Mouse (Mus musculus): ENCODE results near the gene Ankrd2. TPM values are rescaled to one million over a fixed set of nuclear protein-coding genes. Genes with fewer than 3 reads are reported as not detected.
"Not testable (repeated sequence)": the region's sequence is repeated elsewhere in the genome, so short reads cannot be mapped to it uniquely, and the experiment has no call there.

Ankrd2 gene
- polyA plus RNA-seq, 1 experiment from 2014 or later = not detected

DNA sequence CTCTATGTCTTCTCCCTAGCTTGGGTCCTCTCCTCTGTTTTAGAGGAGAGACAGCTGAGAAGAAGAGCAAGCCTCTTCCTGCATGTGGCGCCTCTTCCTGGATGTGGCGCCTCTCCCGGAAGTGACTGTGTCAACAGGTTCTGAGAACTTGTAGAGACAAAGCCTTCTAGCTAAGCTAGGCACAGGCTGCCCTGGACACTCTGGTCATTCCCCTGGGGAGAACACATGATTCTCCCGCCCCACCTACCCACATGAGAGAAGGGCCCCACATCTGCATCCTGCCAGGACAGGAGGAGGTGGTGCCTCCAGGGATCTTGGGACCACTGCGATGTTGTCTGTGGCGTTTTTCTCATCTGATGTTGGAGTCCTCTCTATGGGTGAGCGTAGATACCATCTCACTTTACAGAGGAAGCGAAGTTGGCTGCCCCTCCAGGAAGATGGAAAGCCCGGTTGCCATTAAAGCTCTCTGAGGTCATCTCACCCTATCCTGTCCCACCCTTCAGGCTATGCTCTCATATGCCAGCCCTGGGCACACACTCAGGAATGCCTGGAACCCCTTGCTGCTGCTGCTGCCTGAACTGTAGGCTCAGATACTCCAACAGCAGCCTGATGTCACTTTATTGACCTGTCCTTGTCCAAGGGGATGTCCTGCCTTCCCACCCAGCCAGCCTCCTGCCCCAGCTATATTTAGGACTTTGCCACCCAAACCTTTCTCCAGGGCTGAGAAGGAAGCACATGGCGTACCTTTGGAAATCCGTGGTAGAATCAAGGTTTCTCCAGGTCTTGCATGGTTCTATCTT is 32.8 kb downstream of the Ankrd2 start:
- Histone ChIP-seq H3K9ac (replicated peaks) (no peak overlapping the region), H3K9me3 (no peaks in the 10 kb centered on the region), H3K4me3 (no peak overlapping the region), H3K27ac (replicated peaks) (no peak overlapping the region), H3K27me3 (no peaks in the 10 kb centered on the region), H3K36me3 (0 out of 2 replicates have a peak, but pooled peaks cover 4% of the 10 kb centered on the region), H3K4me2 (replicated peaks) (no peak overlapping the region), H3K4me1 (no peaks in the 10 kb centered on the region)
- no peak for ATAC-seq (ENCODE audit: low FRiP score, low read depth)
- 85% methylated on average over 11 of the region's 11 CpGs for WGBS

DNA sequence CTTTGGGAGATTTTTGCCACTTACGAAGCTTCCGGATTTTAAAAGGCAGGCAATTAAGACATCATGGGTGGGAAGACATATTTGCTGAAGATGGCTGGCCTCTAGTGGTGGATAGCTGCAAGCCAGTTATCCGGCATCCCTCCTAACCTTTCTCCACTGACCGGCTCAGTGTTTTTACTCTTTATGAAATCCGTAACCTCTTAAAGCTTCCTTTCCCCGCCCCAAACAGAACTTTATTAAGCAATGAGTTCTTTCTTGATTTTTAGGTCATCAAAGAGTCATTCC is 33.4 kb downstream of the Ankrd2 start:
- H3K9ac ChIP-seq (replicated peaks) = no peak overlapping the region
- no peaks in the 10 kb centered on the region for H3K27me3 ChIP-seq
- WGBS = 59% methylated on average over 6 of the region's 6 CpGs
- H3K9me3 ChIP-seq = no peaks in the 10 kb centered on the region
- H3K4me1 ChIP-seq = no peaks in the 10 kb centered on the region
- H3K4me2 ChIP-seq (replicated peaks) = no peak overlapping the region
- no peak overlapping the region for H3K4me3 ChIP-seq
- 0 out of 2 replicates have a peak, but pooled peaks cover 4% of the 10 kb centered on the region for H3K36me3 ChIP-seq
- ATAC-seq (ENCODE audit: low FRiP score, low read depth) = no peak
- H3K27ac ChIP-seq (replicated peaks) = no peak overlapping the region

DNA sequence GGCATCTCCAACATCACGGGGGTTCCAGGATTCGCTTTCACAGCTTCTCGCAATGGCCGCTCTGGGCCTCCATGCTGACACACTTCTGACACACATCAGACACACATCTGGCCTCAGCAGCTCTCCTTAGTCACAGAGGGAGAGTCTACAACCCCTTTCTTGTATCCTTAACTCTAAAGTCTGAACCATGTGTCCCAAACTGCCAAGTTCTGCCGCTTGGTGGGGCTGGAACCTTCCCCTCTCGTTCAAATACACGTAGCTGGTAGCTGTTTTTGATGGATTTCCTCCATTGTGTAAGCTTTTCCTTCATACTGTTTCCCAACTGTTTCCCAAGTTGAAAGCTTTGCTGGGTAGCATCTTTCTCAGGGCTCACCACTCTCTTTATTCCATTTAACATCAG is 35.4 kb downstream of the Ankrd2 start:
- Histone ChIP-seq H3K4me1 (no peaks in the 10 kb centered on the region), H3K9me3 (no peaks in the 10 kb centered on the region), H3K9ac (replicated peaks) (no peak overlapping the region), H3K27ac (replicated peaks) (no peak overlapping the region), H3K4me3 (no peak overlapping the region), H3K4me2 (replicated peaks) (no peak overlapping the region), H3K36me3 (peaks cover 24% of the 10 kb centered on the region), H3K27me3 (no peaks in the 10 kb centered on the region)
- 82% methylated on average over 7 of the region's 7 CpGs for WGBS
- ATAC-seq (ENCODE audit: low FRiP score, low read depth) = no peak

DNA sequence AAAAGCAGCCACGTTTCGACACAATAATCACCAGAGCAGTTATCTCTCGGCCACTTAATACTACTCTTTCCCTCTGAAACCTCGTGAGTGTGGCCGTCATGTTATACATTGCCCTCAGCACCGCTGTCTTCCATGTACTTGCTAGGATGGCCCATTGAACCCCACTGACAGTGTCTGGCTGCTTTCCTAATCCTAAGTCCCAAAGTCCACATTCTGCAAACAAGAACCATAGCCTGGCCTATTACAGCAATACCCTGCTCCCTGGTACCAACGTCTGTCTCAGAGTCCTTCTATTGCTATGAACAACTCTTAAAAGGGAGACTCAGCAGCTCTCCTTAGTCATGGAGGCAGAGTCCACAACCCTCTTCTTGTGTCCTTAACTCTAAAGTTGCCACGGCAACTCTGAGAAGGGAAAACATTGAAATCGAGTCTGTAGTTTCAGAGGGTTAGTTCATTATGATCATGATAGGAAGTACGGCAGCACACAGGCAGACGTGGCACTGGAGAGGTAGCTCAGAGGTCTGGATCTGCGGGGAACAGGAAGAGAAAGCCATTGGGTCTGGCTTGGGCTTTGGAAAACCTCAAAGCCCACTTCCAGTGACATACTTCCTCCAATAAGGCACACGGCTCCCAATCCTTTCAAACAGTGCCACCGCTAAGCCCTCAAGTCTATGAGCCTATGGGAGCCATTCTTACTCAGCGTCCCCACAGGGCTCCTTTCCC is 36.2 kb downstream of the Ankrd2 start:
- no peak for ATAC-seq (ENCODE audit: low FRiP score, low read depth)
- Histone ChIP-seq H3K9me3 (no peaks in the 10 kb centered on the region), H3K4me2 (replicated peaks) (no peak overlapping the region), H3K36me3 (peaks cover 32% of the 10 kb centered on the region), H3K4me3 (no peak overlapping the region), H3K9ac (replicated peaks) (no peak overlapping the region), H3K27me3 (no peaks in the 10 kb centered on the region), H3K27ac (replicated peaks) (no peak overlapping the region), H3K4me1 (no peaks in the 10 kb centered on the region)
- 83% methylated on average over 15 of the region's 15 CpGs for WGBS

DNA sequence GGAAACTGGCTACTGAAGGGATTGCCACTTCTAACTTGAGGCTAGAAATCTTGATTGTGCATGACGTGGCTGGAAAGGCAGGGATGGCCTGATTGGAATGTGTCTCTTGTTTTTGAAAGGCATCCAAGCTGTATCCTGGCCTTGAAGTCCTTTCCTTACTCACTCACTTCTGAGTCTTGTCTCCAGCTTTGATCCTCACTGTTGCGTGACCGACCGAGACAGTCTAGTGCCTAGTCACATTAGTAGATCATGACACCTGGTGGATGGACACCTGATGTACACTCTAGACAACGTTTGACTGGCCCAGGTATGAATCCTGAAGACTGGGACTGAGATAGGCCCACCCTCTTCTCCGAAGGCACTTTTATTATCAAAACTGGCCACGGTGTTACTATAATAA is 37.0 kb downstream of the Ankrd2 start:
- H3K9ac ChIP-seq (replicated peaks) = no peak overlapping the region
- 84% methylated on average over 7 of the region's 7 CpGs for WGBS

DNA sequence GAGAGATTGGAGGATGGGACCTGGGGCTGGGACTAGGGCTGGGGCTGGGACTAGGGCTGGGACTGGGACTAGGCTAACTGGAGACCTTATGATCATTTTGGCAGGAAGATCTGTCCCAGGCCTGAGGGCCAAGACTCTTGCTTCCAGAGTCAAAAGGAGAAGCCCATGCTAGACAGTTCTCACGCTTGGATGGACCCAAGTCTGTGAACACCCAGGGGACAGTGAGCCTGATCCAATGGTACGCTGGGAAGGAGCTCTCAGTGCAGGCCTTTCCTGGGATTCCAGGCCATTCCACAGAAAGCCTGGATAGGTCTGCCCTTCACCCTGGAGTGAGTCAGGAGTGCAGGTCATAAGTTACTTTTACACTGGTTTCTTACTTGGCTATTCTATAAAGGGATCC is 39.3 kb downstream of the Ankrd2 start:
- Histone ChIP-seq H3K4me3 (no peak overlapping the region), H3K27me3 (no peaks in the 10 kb centered on the region), H3K36me3 (peaks cover 50% of the 10 kb centered on the region), H3K9ac (replicated peaks) (no peak overlapping the region), H3K4me2 (replicated peaks) (no peak overlapping the region), H3K27ac (replicated peaks) (no peak overlapping the region), H3K9me3 (no peaks in the 10 kb centered on the region), H3K4me1 (no peaks in the 10 kb centered on the region)
- WGBS = 85% methylated on average over 2 of the region's 2 CpGs
- ATAC-seq (ENCODE audit: low FRiP score, low read depth) = no peak

More for the DNA sequence above, 37.0 kb downstream of the Ankrd2 start:
- ATAC-seq (ENCODE audit: low FRiP score, low read depth) = no peak
- Histone ChIP-seq H3K4me2 (replicated peaks) (no peak overlapping the region), H3K9me3 (no peaks in the 10 kb centered on the region), H3K4me3 (no peak overlapping the region), H3K36me3 (peaks cover 36% of the 10 kb centered on the region), H3K27me3 (no peaks in the 10 kb centered on the region), H3K4me1 (no peaks in the 10 kb centered on the region), H3K27ac (replicated peaks) (no peak overlapping the region)

DNA sequence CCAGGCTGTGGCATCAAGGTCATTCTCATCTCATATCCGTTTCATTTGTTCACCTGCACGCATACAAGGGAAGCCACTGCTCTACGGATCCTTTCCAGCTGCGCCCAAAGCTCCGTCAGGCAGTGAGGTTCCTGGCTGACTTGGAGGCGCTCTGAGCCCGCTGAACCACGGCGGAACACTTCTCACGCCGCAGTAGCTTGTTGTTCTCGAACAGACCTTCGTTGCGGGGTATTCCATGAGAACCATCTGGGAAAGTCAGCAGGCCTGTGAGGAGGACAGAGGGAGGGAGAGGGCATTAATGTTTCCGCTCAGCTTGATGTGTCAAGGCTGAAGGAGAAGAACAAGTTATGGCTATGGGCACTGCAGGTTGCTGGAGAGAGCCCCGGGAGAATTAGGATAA is 40.2 kb downstream of the Ankrd2 start:
- peaks cover 50% of the 10 kb centered on the region for H3K36me3 ChIP-seq

DNA sequence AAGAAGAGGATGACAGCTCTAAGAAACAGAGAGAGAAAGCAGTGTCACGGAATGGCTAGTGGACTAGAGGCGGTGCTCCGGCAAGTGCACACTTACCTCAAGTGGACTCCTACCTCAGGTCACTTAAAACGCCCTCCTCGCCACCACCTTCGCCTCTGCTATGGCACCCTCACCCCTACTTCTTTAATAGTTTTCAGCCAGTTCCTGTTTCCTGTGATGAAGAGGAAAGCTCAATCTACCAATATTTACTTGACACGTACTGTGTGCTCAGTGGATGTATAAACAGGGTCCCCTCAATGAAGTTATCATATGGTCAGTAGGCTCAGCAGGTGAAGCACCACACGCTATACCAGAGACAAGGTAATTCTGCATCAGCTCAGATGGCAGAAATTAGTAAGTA is 42.8 kb downstream of the Ankrd2 start:
- no peak for ATAC-seq (ENCODE audit: low FRiP score, low read depth)
- Histone ChIP-seq H3K36me3 (peaks cover 46% of the 10 kb centered on the region), H3K9ac (replicated peaks) (no peak overlapping the region), H3K4me3 (no peak overlapping the region), H3K4me2 (replicated peaks) (no peak overlapping the region), H3K27ac (replicated peaks) (no peak overlapping the region), H3K9me3 (no peaks in the 10 kb centered on the region), H3K27me3 (no peaks in the 10 kb centered on the region), H3K4me1 (no peaks in the 10 kb centered on the region)
- WGBS = 95% methylated on average over 8 of the region's 8 CpGs

More for the DNA sequence above, 40.2 kb downstream of the Ankrd2 start:
- Histone ChIP-seq H3K4me2 (replicated peaks) (no peak overlapping the region), H3K27me3 (no peaks in the 10 kb centered on the region), H3K4me3 (no peak overlapping the region), H3K9me3 (no peaks in the 10 kb centered on the region), H3K27ac (replicated peaks) (no peak overlapping the region), H3K9ac (replicated peaks) (no peak overlapping the region), H3K4me1 (no peaks in the 10 kb centered on the region)
- 92% methylated on average over 16 of the region's 16 CpGs for WGBS
- no peak for ATAC-seq (ENCODE audit: low FRiP score, low read depth)

DNA sequence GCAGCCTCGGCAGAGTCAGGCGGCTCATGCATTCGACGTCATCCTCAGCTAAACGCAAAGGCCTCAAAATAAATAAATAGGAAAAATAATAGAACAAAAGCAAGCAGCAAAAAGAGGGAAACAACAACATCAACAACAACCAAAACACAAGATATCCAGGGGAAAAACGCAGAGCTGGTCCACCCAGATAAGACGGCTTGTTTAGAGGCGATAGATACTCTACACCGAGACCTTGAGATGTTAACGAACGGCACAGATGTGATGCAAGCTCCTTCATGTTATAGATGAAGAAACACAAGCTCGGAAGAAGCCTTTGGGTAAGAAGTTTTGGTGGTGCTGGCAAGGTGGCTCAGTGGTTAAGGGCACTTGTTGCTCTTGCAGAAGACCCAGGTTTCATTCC is 43.2 kb downstream of the Ankrd2 start:
- Histone ChIP-seq H3K36me3 (peaks cover 46% of the 10 kb centered on the region), H3K4me1 (no peaks in the 10 kb centered on the region), H3K4me3 (no peak overlapping the region), H3K27me3 (no peaks in the 10 kb centered on the region), H3K4me2 (replicated peaks) (no peak overlapping the region), H3K9ac (replicated peaks) (no peak overlapping the region), H3K27ac (replicated peaks) (no peak overlapping the region), H3K9me3 (no peaks in the 10 kb centered on the region)
- 93% methylated on average over 12 of the region's 12 CpGs for whole genome bisulfite sequencing
- ATAC-seq (ENCODE audit: low FRiP score, low read depth) = no peak

DNA sequence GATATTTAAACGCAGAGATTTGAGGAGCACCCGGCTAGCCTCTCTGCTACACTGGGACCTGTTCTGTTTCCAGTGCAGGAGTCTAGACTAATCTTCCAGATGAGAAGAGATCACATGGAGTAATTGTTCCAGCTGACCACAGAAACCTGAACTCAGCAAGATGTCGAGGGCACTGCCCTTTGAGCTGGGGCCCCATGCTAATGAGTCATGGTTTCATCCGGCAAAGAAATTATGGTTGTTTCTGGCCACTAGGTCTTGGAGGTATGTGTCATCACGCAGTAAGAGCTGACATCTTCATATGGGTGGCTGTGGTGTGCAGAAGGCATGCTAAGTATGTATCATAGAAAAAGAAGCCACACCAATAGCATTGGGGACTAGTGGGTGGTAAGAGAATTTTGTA is 44.1 kb downstream of the Ankrd2 start:
- no peak for ATAC-seq (ENCODE audit: low FRiP score, low read depth)
- no peak overlapping the region for H3K4me3 ChIP-seq
- WGBS = 80% methylated on average over 5 of the region's 5 CpGs
- H3K4me1 ChIP-seq = no peaks in the 10 kb centered on the region
- no peaks in the 10 kb centered on the region for H3K9me3 ChIP-seq
- H3K27ac ChIP-seq (replicated peaks) = no peak overlapping the region
- H3K9ac ChIP-seq (replicated peaks) = no peak overlapping the region
- H3K27me3 ChIP-seq = no peaks in the 10 kb centered on the region
- H3K4me2 ChIP-seq (replicated peaks) = no peak overlapping the region
- H3K36me3 ChIP-seq = peaks cover 39% of the 10 kb centered on the region

DNA sequence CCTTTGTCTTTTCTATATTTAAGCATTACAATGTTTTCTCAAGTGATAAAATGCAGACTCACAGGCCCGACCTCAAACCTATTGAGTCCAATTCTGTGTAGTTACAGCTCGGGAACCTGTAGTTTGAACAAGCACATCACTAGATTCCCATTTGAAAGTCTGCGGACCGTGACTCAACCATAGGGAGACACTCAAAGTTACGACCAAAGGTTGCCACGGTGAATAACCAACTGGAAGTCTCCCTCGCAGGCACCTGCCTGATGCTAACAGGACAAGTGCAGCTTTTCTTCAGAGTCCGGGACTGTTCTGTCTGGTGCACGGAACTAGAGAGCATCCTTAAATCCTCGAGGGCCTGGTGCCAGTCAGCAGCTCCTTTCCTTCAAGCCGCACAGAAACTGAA is 44.7 kb downstream of the Ankrd2 start:
- H3K9ac ChIP-seq (replicated peaks) = no peak overlapping the region
- H3K4me1 ChIP-seq = peaks cover 1% of the 10 kb centered on the region; the same call in 1 of the 2 replicates
- H3K27me3 ChIP-seq = no peaks in the 10 kb centered on the region
- H3K36me3 ChIP-seq = peaks cover 33% of the 10 kb centered on the region
- no peak for ATAC-seq (ENCODE audit: low FRiP score, low read depth)
- H3K4me3 ChIP-seq = no peak overlapping the region
- WGBS = 83% methylated on average over 11 of the region's 11 CpGs
- H3K4me2 ChIP-seq (replicated peaks) = no peak overlapping the region
- no peaks in the 10 kb centered on the region for H3K9me3 ChIP-seq
- no peak overlapping the region for H3K27ac ChIP-seq (replicated peaks)

DNA sequence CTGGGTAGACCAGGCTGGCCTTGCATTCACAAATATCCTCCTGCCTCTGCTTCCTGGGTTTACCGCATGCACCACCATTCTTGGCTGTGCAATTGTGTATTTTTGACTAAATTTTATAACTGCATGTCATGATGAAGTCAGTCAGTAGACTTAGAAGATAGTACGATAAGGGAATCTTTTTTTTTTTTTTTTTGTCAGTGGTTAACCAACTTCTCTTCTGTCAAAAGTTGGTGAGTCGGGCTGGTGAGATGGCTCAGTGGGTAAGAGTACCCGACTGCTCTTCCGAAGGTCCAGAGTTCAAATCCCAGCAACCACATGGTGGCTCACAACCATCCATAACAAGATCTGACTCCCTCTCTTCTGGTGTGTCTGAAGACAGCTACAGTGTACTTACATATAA is 45.8 kb downstream of the Ankrd2 start:
- peaks cover 22% of the 10 kb centered on the region for H3K36me3 ChIP-seq
- not testable (repeated sequence) for ATAC-seq (ENCODE audit: low FRiP score, low read depth)
- WGBS = 93% methylated on average over 5 of the region's 5 CpGs

More for the DNA sequence above, 45.8 kb downstream of the Ankrd2 start:
- H3K4me1 ChIP-seq; H3K27me3 ChIP-seq; H3K4me2 ChIP-seq (replicated peaks); H3K9me3 ChIP-seq; H3K4me3 ChIP-seq; H3K9ac ChIP-seq (replicated peaks); H3K27ac ChIP-seq (replicated peaks): not testable (repeated sequence)

Measured in midbrain, embryonic 12.5 days (tissue).